Mouse (Mus musculus) heart, postnatal 0 days (tissue): Measurements from ENCODE around the gene Vipr1.

Source experiments
- CTCF ChIP-seq: IDR thresholded peaks from 2 replicates; pipeline ENCODE4 v1.5.1; 2016; ENCODE audit warnings: antibody characterized with exemption, control low read depth, low read depth
- EP300 ChIP-seq: IDR thresholded peaks from 2 replicates; pipeline ENCODE4 v1.6.1; 2016; ENCODE audit warnings: antibody characterized with exemption, low read depth

- peak; percentile 83; the same call in 1 of the 2 replicates for TF ChIP-seq EP300
- no peak for TF ChIP-seq CTCF
Measured at GRCm38 (mm10) chr9:121709898-121710583, 67.5 kb downstream of the Vipr1 start, which contains the start of gene Ss18l2.
